Mouse (Mus musculus) heart, adult 2 months (tissue): ENCODE results near the gene Lrrfip2.

Source experiments
- EP300 ChIP-seq: fragments of 200-500 bp; IDR thresholded peaks from 2 replicates; pipeline ENCODE4 v1.6.1; 2011; ENCODE audit warnings: low read depth, low read length, control low read depth; ENCODE audit not compliant: insufficient read depth
- POLR2A ChIP-seq: fragments of 200-500 bp; IDR thresholded peaks from 2 replicates; pipeline ENCODE4 v1.6.1; 2011; ENCODE audit warnings: mild to moderate bottlenecking, low read depth, low read length, control low read depth; ENCODE audit not compliant: insufficient read depth

- TF ChIP-seq EP300 (no peak), POLR2A (no peak)
Observed at GRCm38 (mm10) chr9:111273958-111274357, 156.6 kb downstream of the Lrrfip2 start.
